ENCODE assay signal across 23 mouse cellular contexts in the genomic region with DNA sequence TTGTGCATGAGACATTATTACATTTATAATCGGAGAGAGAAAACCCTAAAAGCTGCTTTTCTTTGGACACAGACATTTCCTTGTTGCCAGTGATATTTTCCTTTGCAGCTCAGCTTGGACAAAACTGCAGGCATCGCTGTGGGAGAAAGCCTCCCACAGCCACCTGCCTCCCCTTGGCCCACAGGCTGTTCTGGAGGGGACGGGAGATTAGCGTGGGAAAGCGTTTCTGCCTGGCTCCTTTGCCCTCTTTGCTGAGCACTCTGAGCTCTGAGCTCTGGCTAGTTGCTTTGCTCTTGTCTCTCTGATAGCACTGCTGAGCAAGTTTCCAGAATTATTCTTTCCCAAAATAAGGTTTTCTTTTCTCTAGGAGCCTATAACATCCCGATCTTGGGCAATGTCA. TPM values are rescaled to one million over a fixed set of nuclear protein-coding genes. Genes with fewer than 3 reads are reported as not detected.
DNase-seq lines count a peak whose midpoint lies in the region; ATAC-seq and TF ChIP-seq lines count a peak whose summit lies in the region.
"Had no signal": no experiment of that assay in that cellular context is flagged by ENCODE, and none has a peak within 500 bp of the region (broad histone marks: within the 10 kb centered on the region; RNA-seq: fewer than 3 reads in every experiment).

No protein-coding gene starts in this region.

- DNase-seq in heart, adult 11 months: peak; percentile 27
- DNase-seq in heart, embryonic 10.5 days (ENCODE audit: low spot score): no peak
- no peak for DNase-seq in midbrain, postnatal 0 days (ENCODE audit: low spot score)
- DNase-seq in midbrain, embryonic 14.5 days: no peak
- DNase-seq in testis, postnatal 10 days (ENCODE audit: low spot score): no peak
- DNase-seq in thymus, adult 18-20 months: no peak
- DNase-seq: adrenal gland, adult 2 months; adrenal gland, postnatal 25 days; cerebellum, adult 2 months; embryo, embryonic 11 days; gastrocnemius, postnatal 10 days; heart, adult 2 months had no signal

- peaks cover 11% of the 10 kb centered on the region; the same call in 1 of the 2 replicates for H3K27me3 ChIP-seq in heart, embryonic 10.5 days (ENCODE audit: insufficient read depth, poor library complexity, severe bottlenecking)
- no peaks in the 10 kb centered on the region for H3K27me3 ChIP-seq in midbrain, postnatal 0 days (ENCODE audit: insufficient read depth, low read length)
- H3K27me3 ChIP-seq in midbrain, embryonic 14.5 days (ENCODE audit: control insufficient read depth, insufficient read depth, low read length): 0 out of 2 replicates have a peak, but pooled peaks cover 4% of the 10 kb centered on the region
- H3K27me3 ChIP-seq in testis, adult 2 months (ENCODE audit: control insufficient read depth, insufficient read depth, low read length): no peaks in the 10 kb centered on the region
- H3K27me3 ChIP-seq: forebrain, embryonic 15.5 days; heart, embryonic 12.5 days had no signal

- H3K36me3 ChIP-seq in heart, embryonic 10.5 days: no peaks in the 10 kb centered on the region
- H3K36me3 ChIP-seq in midbrain, postnatal 0 days (ENCODE audit: insufficient read depth, low read length): no peaks in the 10 kb centered on the region
- no peaks in the 10 kb centered on the region for H3K36me3 ChIP-seq in midbrain, embryonic 14.5 days (ENCODE audit: control insufficient read depth, insufficient read depth, low read length)
- no peaks in the 10 kb centered on the region for H3K36me3 ChIP-seq in testis, adult 2 months (ENCODE audit: control insufficient read depth, insufficient read depth, low read length)
- H3K36me3 ChIP-seq: embryonic facial prominence, embryonic 15.5 days; forebrain, embryonic 10.5 days; forebrain, embryonic 15.5 days; heart, embryonic 12.5 days; hindbrain, embryonic 10.5 days had no signal

- no peaks in the 10 kb centered on the region for H3K9me3 ChIP-seq in heart, embryonic 10.5 days
- H3K9me3 ChIP-seq in midbrain, postnatal 0 days (ENCODE audit: low read length): no peaks in the 10 kb centered on the region
- H3K9me3 ChIP-seq in midbrain, embryonic 14.5 days (ENCODE audit: control insufficient read depth, low read length): no peaks in the 10 kb centered on the region
- H3K9me3 ChIP-seq: embryonic facial prominence, embryonic 15.5 days; forebrain, embryonic 10.5 days; forebrain, embryonic 15.5 days; heart, embryonic 12.5 days; hindbrain, embryonic 10.5 days had no signal

- H3K27ac ChIP-seq in heart, embryonic 10.5 days: no peak overlapping the region
- peak overlapping the region; percentile 43; the same call in 1 of the 2 replicates for H3K27ac ChIP-seq in midbrain, postnatal 0 days (ENCODE audit: low read depth, low read length)
- H3K27ac ChIP-seq in midbrain, embryonic 14.5 days (replicated peaks; ENCODE audit: low read depth, low read length): no peak overlapping the region
- 0 out of 2 replicates have a peak overlapping the region, but pooled peaks have one; percentile 13 for H3K27ac ChIP-seq in testis, adult 2 months (ENCODE audit: control insufficient read depth, insufficient read depth, low read depth, low read length)
- H3K27ac ChIP-seq: embryonic facial prominence, embryonic 15.5 days; forebrain, embryonic 10.5 days; forebrain, embryonic 15.5 days; heart, adult 2 months; hindbrain, embryonic 10.5 days; hindbrain, embryonic 14.5 days had no signal

- no peak for TF ChIP-seq POLR2A in testis, adult 2 months (IDR thresholded peaks at IDR 0.05; ENCODE audit: control insufficient read depth, low read depth, low read length)

- no peak for TF ChIP-seq CTCF in midbrain, postnatal 0 days (IDR thresholded peaks at IDR 0.05)
- no peak for TF ChIP-seq CTCF in testis, adult 2 months (IDR thresholded peaks at IDR 0.05; ENCODE audit: control insufficient read depth, insufficient read depth, insufficient replicate concordance, low read depth, low read length)

- ATAC-seq in midbrain, postnatal 0 days (ENCODE audit: low FRiP score): no peak
- no peak for ATAC-seq in midbrain, embryonic 14.5 days (ENCODE audit: low FRiP score, low TSS enrichment)
- ATAC-seq: forebrain, embryonic 15.5 days had no signal

- H3K4me1 ChIP-seq in heart, embryonic 10.5 days: no peaks in the 10 kb centered on the region
- H3K4me1 ChIP-seq in midbrain, postnatal 0 days (ENCODE audit: insufficient read depth, low read length): 0 out of 2 replicates have a peak, but pooled peaks cover 3% of the 10 kb centered on the region
- H3K4me1 ChIP-seq in midbrain, embryonic 14.5 days (ENCODE audit: control insufficient read depth, insufficient read depth, low read length): 0 out of 2 replicates have a peak, but pooled peaks cover 7% of the 10 kb centered on the region
- H3K4me1 ChIP-seq in testis, adult 2 months (ENCODE audit: control insufficient read depth, insufficient read depth, low read length): peaks cover 6% of the 10 kb centered on the region

- 0 out of 2 replicates have a peak overlapping the region, but pooled peaks have one; percentile 36 for H3K9ac ChIP-seq in midbrain, postnatal 0 days (replicated peaks; ENCODE audit: low read length, poor library complexity, severe bottlenecking)
- no peak overlapping the region for H3K9ac ChIP-seq in midbrain, embryonic 14.5 days (replicated peaks; ENCODE audit: low read length)
- H3K9ac ChIP-seq: embryonic facial prominence, embryonic 15.5 days; forebrain, embryonic 15.5 days; heart, embryonic 12.5 days; hindbrain, embryonic 14.5 days had no signal

- WGBS in heart, embryonic 10.5 days: 65% methylated on average over 6 of the region's 6 CpGs
- 46% methylated on average over 6 of the region's 6 CpGs for WGBS in midbrain, postnatal 0 days
- WGBS in midbrain, embryonic 14.5 days: 47% methylated on average over 6 of the region's 6 CpGs

- no peak overlapping the region for H3K4me3 ChIP-seq in heart, embryonic 10.5 days
- H3K4me3 ChIP-seq in midbrain, postnatal 0 days (ENCODE audit: low read depth, low read length): no peak overlapping the region
- no peak overlapping the region for H3K4me3 ChIP-seq in midbrain, embryonic 14.5 days (replicated peaks; ENCODE audit: low read depth, low read length)
- no peak overlapping the region for H3K4me3 ChIP-seq in testis, adult 2 months (ENCODE audit: control insufficient read depth, low read depth, low read length)
- H3K4me3 ChIP-seq: embryonic facial prominence, embryonic 15.5 days; erythroblast, embryonic 14.5 days; forebrain, embryonic 10.5 days; forebrain, embryonic 15.5 days; heart, adult 2 months; heart, embryonic 12.5 days; hindbrain, embryonic 10.5 days had no signal

- no peak overlapping the region for H3K4me2 ChIP-seq in midbrain, postnatal 0 days (ENCODE audit: low read depth, low read length, poor library complexity, severe bottlenecking)
- H3K4me2 ChIP-seq in midbrain, embryonic 14.5 days (ENCODE audit: low read length): no peak overlapping the region
- H3K4me2 ChIP-seq: embryonic facial prominence, embryonic 15.5 days; forebrain, embryonic 15.5 days; heart, embryonic 12.5 days; hindbrain, embryonic 14.5 days had no signal

RNA-seq across cellular contexts. Expression of a gene that starts 5.1 kb away (rescaled TPM):
- 19.3 and 30.1 TPM in 2 replicates for polyA plus RNA-seq in heart, embryonic 10.5 days (2016; fragmentation: Nextera tagmentation; extraction: Ambion mirVana)
- 44.9 and 55.5 TPM in 2 replicates for total RNA-seq in midbrain, postnatal 0 days (2014; rRNA removed)
- 68.4 and 72.1 TPM in 2 replicates for polyA plus RNA-seq in midbrain, postnatal 0 days (2015; fragmentation: Nextera tagmentation; extraction: Ambion mirVana)
- polyA plus RNA-seq in midbrain, embryonic 14.5 days (2014; fragmentation: Nextera tagmentation; extraction: Ambion mirVana): 27.8 and 39.6 TPM in 2 replicates
- 63.3 and 94.7 TPM in 2 replicates for polyA plus RNA-seq in testis, adult 2 months (2012; rRNA removed)

RNA-seq across cellular contexts. Expression of a gene that starts 20.5 kb away (rescaled TPM):
- not detected in 2 replicates for polyA plus RNA-seq in heart, embryonic 10.5 days (2016; fragmentation: Nextera tagmentation; extraction: Ambion mirVana)
- total RNA-seq in midbrain, postnatal 0 days (2014; rRNA removed): 1.0 TPM in 1 of 2 replicates, not detected in the other
- polyA plus RNA-seq in midbrain, postnatal 0 days (2015; fragmentation: Nextera tagmentation; extraction: Ambion mirVana): 0.47 and 1.0 TPM in 2 replicates
- 0.32 and 0.76 TPM in 2 replicates for polyA plus RNA-seq in midbrain, embryonic 14.5 days (2014; fragmentation: Nextera tagmentation; extraction: Ambion mirVana)
- 137 and 157 TPM in 2 replicates for polyA plus RNA-seq in testis, adult 2 months (2012; rRNA removed)
- total RNA-seq: gastrocnemius, postnatal 4 days; heart, postnatal 25 days had no signal
- polyA plus RNA-seq: adrenal gland, adult 2 months; embryonic facial prominence, embryonic 11.5 days; erythroblast, embryonic 14.5 days; forebrain, embryonic 15.5 days; heart, adult 2 months; heart, embryonic 12.5 days had no signal

Comparison
In these comparisons a context has a peak if more than half of its experiments do, and no peak if none do; other contexts are left out.
1. H3K27ac ChIP-seq: peak in midbrain, postnatal 0 days (single experiment) and testis, adult 2 months (single experiment); none in heart, embryonic 10.5 days (single experiment) and midbrain, embryonic 14.5 days (single experiment).
2. RNA of a gene that starts 20.5 kb away (polyA plus RNA-seq): 137 to 157 TPM in testis, adult 2 months; 0.32 to 0.76 TPM in midbrain, embryonic 14.5 days, 0.47 to 1.0 TPM in midbrain, postnatal 0 days and not detected in heart, embryonic 10.5 days; every median in the first group is over 10 times any median in the second.